Mouse (Mus musculus) neural tube, embryonic 14.5 days (tissue): Measurements from ENCODE around the gene Usp2. TPM values are rescaled to one million over a fixed set of nuclear protein-coding genes. Genes with fewer than 3 reads are reported as not detected.

Experiments
- ATAC-seq: fragments of 200-750 bp; cut with Nextera tagmentation; 2 replicates; pipeline ENCODE4 v1.8.0; 2017; ENCODE audit warnings: low read depth, mild to moderate bottlenecking, moderate TSS enrichment, moderate library complexity
- H3K27ac ChIP-seq: fragments of 300-500 bp; sonication (generic); 2 replicates; pipeline ENCODE4 v1.5.1; 2014; ENCODE audit warnings: low read depth, mild to moderate bottlenecking, control low read depth, low read length, moderate library complexity, mixed read lengths
- H3K27me3 ChIP-seq: fragments of 300-500 bp; sonication (generic); 2 replicates; pipeline ENCODE4 v1.6.1; 2014; ENCODE audit warnings: low read length; ENCODE audit not compliant: control insufficient read depth, insufficient read depth
- H3K36me3 ChIP-seq: fragments of 300-500 bp; sonication (generic); 2 replicates; pipeline ENCODE4 v1.6.1; 2014; ENCODE audit warnings: low read length, mixed read lengths; ENCODE audit not compliant: control insufficient read depth, insufficient read depth
- H3K4me1 ChIP-seq: fragments of 300-500 bp; sonication (generic); 2 replicates; pipeline ENCODE4 v1.6.1; 2014; ENCODE audit warnings: low read length; ENCODE audit not compliant: control insufficient read depth, insufficient read depth
- H3K4me2 ChIP-seq: fragments of 300-500 bp; sonication (generic); 2 replicates; pipeline ENCODE4 v1.6.1; 2014; ENCODE audit warnings: mild to moderate bottlenecking, low read depth, low read length, control low read depth
- H3K4me3 ChIP-seq: fragments of 300-500 bp; sonication (generic); 2 replicates; pipeline ENCODE4 v1.5.1; 2014; ENCODE audit warnings: low read depth, low read length, control low read depth, mixed read lengths
- H3K9ac ChIP-seq: fragments of 300-500 bp; sonication (generic); replicated peaks from 2 replicates; pipeline ENCODE4 v1.6.1; 2014; ENCODE audit warnings: low read depth, mild to moderate bottlenecking, control low read depth, low read length, mixed read lengths
- H3K9me3 ChIP-seq: fragments of 300-500 bp; sonication (generic); 2 replicates; pipeline ENCODE4 v1.6.1; 2016; ENCODE audit warnings: low read length; ENCODE audit not compliant: control insufficient read depth
- WGBS: fragments of 180-500 bp; shearing (Covaris S2); extraction: QIAGEN DNeasy Blood & Tissue Kit; methylation state at CpG from one replicate; pipeline ENCODE4 v1.1.7; 2014; 5-methylcytosine and 5-hydroxymethylcytosine counted together
- polyA plus RNA-seq: library from polyadenylated mRNA; unstranded; fragments of >200 nt; fragmentation: Nextera tagmentation; extraction: Ambion mirVana; gene quantifications from 2 replicates; pipeline ENCODE4 v1.2.1, GENCODE M21; 2014

Gene Usp2
- polyA plus RNA-seq, 1 experiment from 2014 or later: 11.7 TPM

- Histone ChIP-seq H3K4me3 (peak overlapping the region; percentile 48), H3K4me1 (peaks cover 7% of the 10 kb centered on the region; the same call in 1 of the 2 replicates), H3K9me3 (no peaks in the 10 kb centered on the region), H3K9ac (peak overlapping the region; percentile 62), H3K27ac (no peak overlapping the region), H3K36me3 (no peaks in the 10 kb centered on the region), H3K27me3 (peaks cover 3% of the 10 kb centered on the region), H3K4me2 (peak overlapping the region; percentile 99)
- 2% methylated on average over 10 of the region's 10 CpGs for WGBS
- ATAC-seq: no peak
Observed at GRCm38 (mm10) chr9:44085276-44085675, 18.5 kb downstream of the Usp2 start.

DNA sequence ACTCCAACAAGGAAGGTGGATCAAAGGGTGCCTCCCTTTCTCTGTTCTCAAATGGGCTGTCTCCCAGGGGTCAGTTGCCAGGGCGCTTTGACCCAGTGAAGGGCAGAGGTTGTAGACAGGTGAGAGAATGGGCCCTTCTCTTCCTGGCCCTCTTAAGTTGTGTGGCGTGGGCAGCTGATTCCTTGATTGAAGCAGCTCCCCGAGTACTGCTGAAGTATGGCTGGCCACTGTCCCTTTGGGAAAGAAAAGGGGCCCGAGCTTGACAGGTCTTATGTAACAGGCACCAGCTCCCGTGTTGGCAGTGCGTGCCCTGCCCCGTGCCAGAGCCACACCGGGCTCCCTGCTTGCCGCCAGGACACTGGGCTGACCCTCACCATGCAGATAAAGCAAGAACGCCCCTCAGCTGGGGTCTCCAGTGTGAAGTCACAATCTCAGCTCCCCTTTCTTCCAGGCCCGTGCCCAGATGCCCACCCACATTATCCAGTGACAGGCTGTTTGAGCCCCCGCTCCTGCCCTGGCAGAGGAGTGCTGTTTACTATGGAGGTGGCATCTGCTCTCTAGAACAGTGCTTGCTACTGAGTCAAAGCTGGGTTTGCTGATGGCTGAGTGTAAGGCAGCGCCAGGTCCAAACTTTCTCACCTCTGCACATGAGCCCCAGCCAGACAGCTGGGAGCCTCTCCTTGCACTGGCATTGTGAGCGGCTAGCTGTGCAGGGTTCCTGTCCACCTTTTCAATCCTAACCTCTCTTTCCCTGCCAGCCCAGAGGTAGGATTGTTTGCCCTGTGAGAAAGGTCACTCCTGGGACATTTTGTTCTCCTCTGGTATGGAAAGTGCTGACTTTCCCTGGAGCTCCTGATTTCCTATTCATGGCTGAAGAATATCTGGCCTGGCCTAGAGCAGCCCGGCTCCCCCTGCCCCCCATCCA, 19.2 kb downstream of the Usp2 start:
- H3K4me2 ChIP-seq: peak overlapping the region; percentile 99
- no peaks in the 10 kb centered on the region for H3K9me3 ChIP-seq
- H3K36me3 ChIP-seq: no peaks in the 10 kb centered on the region
- WGBS: 69% methylated on average over 15 of the region's 15 CpGs
- ATAC-seq: no peak
- no peak overlapping the region for H3K4me3 ChIP-seq
- no peak overlapping the region for H3K27ac ChIP-seq
- peaks cover 7% of the 10 kb centered on the region; the same call in 1 of the 2 replicates for H3K4me1 ChIP-seq
- peaks cover 3% of the 10 kb centered on the region for H3K27me3 ChIP-seq
- no peak overlapping the region for H3K9ac ChIP-seq

DNA sequence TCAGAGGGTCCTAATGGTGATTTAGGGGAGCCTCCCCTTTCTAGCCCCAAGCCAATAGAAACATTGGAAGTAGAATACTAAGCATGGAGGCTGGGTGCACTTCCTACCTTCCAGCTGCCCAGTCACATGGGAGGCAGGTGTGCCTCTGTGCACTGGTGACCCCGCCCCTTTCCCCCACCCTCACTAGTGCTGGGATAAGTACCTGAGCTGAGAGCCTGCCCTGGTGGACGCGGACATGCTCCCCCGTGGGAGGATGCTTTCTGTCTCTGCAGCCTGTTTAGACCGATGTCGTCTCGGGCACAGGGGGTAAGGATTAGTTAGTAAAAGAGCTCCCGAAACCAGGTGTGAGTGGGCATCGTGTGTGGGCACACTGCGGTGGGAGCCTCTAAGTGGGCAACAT, 20.1 kb downstream of the Usp2 start:
- H3K27me3 ChIP-seq: peaks cover 3% of the 10 kb centered on the region
- no peak overlapping the region for H3K4me3 ChIP-seq
- no peak overlapping the region for H3K27ac ChIP-seq
- H3K4me1 ChIP-seq: peaks cover 7% of the 10 kb centered on the region; the same call in 1 of the 2 replicates
- no peak for ATAC-seq
- H3K36me3 ChIP-seq: no peaks in the 10 kb centered on the region
- no peak overlapping the region for H3K4me2 ChIP-seq
- no peak overlapping the region for H3K9ac ChIP-seq
- no peaks in the 10 kb centered on the region for H3K9me3 ChIP-seq
- WGBS: 48% methylated on average over 10 of the region's 10 CpGs

- no peak overlapping the region for H3K9ac ChIP-seq
- H3K4me2 ChIP-seq: no peak overlapping the region
Observed at GRCm38 (mm10) chr9:44087761-44088455, 21.1 kb downstream of the Usp2 start.

GRCm38 (mm10) chr9:44088877-44089608, 22.2 kb downstream of the Usp2 start:
- H3K27ac ChIP-seq: no peak overlapping the region
- no peaks in the 10 kb centered on the region for H3K36me3 ChIP-seq
- WGBS: 60% methylated on average over 12 of the region's 12 CpGs
- H3K9ac ChIP-seq: no peak overlapping the region
- H3K4me2 ChIP-seq: no peak overlapping the region
- peaks cover 4% of the 10 kb centered on the region for H3K4me1 ChIP-seq
- no peak overlapping the region for H3K4me3 ChIP-seq
- no peaks in the 10 kb centered on the region for H3K9me3 ChIP-seq
- H3K27me3 ChIP-seq: peaks cover 3% of the 10 kb centered on the region
- no peak for ATAC-seq

More at GRCm38 (mm10) chr9:44087761-44088455, 21.1 kb downstream of the Usp2 start:
- ATAC-seq: no peak
- Histone ChIP-seq H3K36me3 (no peaks in the 10 kb centered on the region), H3K27ac (no peak overlapping the region), H3K27me3 (peaks cover 3% of the 10 kb centered on the region), H3K4me3 (no peak overlapping the region), H3K4me1 (peaks cover 7% of the 10 kb centered on the region; the same call in 1 of the 2 replicates), H3K9me3 (no peaks in the 10 kb centered on the region)
- WGBS: 18% methylated on average over 15 of the region's 15 CpGs

GRCm38 (mm10) chr9:44093612-44094503, 27.0 kb downstream of the Usp2 start:
- Histone ChIP-seq H3K27ac (no peak overlapping the region), H3K9ac (0 out of 2 replicates have a peak overlapping the region, but pooled peaks have one; percentile 8), H3K4me2 (peak overlapping the region; percentile 30; the same call in 1 of the 2 replicates), H3K4me3 (0 out of 2 replicates have a peak overlapping the region, but pooled peaks have one; percentile 3), H3K36me3 (no peaks in the 10 kb centered on the region), H3K4me1 (peaks cover 4% of the 10 kb centered on the region), H3K27me3 (no peaks in the 10 kb centered on the region), H3K9me3 (no peaks in the 10 kb centered on the region)
- ATAC-seq: 0 out of 2 replicates have a peak, but pooled peaks have one; percentile 42
- WGBS: 24% methylated on average over 24 of the region's 24 CpGs

DNA sequence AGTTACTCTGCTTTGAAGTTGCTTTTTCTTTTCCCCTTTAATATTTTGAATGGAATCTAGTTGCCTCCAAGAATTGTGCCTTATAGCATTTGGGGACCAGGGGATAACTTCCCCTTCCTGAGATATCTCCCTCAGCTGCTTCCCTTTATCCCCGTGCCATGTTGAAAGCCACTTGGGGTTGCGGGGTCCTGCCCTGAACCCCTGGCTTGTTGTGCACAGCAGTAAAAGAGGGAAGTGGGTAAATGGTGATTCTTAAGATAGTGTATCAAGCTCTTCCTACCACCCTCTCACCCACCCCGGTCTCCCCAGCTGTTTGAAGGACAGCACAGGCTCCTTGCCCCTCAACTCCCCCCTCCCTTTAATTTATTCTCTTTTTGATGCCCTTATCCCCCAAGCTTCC, 27.9 kb downstream of the Usp2 start:
- Histone ChIP-seq H3K36me3 (no peaks in the 10 kb centered on the region), H3K4me1 (peaks cover 4% of the 10 kb centered on the region), H3K4me3 (no peak overlapping the region), H3K4me2 (no peak overlapping the region), H3K27me3 (no peaks in the 10 kb centered on the region), H3K27ac (no peak overlapping the region), H3K9ac (no peak overlapping the region), H3K9me3 (no peaks in the 10 kb centered on the region)
- no peak for ATAC-seq
- 85% methylated on average over 3 of the region's 3 CpGs for WGBS

- Histone ChIP-seq H3K9me3 (no peaks in the 10 kb centered on the region), H3K9ac (no peak overlapping the region), H3K27me3 (no peaks in the 10 kb centered on the region), H3K27ac (no peak overlapping the region), H3K4me3 (no peak overlapping the region), H3K4me1 (peaks cover 4% of the 10 kb centered on the region), H3K4me2 (no peak overlapping the region), H3K36me3 (no peaks in the 10 kb centered on the region)
- 87% methylated on average over 9 of the region's 9 CpGs for WGBS
- ATAC-seq: no peak
Observed at GRCm38 (mm10) chr9:44095781-44096180, 29.0 kb downstream of the Usp2 start.
